Mouse (Mus musculus): ENCODE measurements around the gene Ddx54. TPM values are rescaled to one million over a fixed set of nuclear protein-coding genes. Genes with fewer than 3 reads are reported as not detected.

Gene Ddx54
- polyA plus RNA-seq, 1 experiment from 2014 or later, result 29.8 TPM

DNA sequence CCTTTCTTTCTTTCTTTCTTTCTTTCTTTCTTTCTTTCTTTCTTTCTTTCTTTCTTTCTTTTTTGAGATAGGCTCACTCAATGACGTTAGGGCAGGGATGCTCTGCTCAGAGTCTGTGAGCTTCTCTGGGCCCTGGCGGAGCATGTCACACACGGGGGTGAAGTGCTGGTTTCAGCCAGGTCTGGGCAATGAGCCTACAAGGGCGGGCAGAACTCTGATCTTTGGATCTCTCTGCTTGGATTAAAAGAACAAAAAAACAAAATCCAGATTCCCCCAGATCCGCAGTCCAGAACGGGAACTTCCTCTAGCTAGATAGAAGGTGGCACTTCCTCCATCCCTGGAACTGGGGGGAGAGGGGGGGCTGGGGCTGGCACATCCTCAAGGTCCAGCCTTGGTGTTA is 33.3 kb downstream of the Ddx54 start:
- WGBS, result 58% methylated on average over 6 of the region's 6 CpGs
- H3K36me3 ChIP-seq (replicated peaks; ENCODE audit: control insufficient read depth, insufficient read depth), result no peaks in the 10 kb centered on the region

DNA sequence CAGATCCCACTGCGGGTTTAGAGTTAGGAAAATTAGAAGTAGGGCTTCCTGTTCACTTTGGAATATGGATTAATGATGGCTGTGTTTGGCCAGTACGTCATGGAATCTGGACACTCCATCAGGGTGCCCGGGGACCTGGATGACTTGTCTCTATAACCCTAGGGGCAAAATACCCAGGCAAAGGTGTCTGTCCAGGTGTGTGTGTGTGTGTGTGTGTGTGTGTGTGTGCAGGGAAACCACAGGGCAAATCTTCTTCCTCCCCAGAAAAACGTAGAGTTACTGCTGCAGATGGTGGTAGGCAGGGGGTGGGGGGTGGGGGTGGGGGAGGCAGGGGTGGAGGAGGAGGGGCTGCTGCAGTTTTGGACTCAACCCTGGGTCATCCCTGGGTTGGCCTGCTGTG is 34.8 kb downstream of the Ddx54 start:
- peaks cover 49% of the 10 kb centered on the region for H3K27me3 ChIP-seq (ENCODE audit: control insufficient read depth, insufficient read depth, low read length)
- H3K4me2 ChIP-seq (replicated peaks), result no peak overlapping the region
- H3K4me3 ChIP-seq (replicated peaks; ENCODE audit: low read length), result no peak overlapping the region
- H3K27ac ChIP-seq, result no peak overlapping the region
- H3K9ac ChIP-seq, result no peak overlapping the region
- H3K36me3 ChIP-seq (replicated peaks; ENCODE audit: control insufficient read depth, insufficient read depth), result no peaks in the 10 kb centered on the region
- no peak for ATAC-seq (ENCODE audit: low FRiP score)
- H3K9me3 ChIP-seq (ENCODE audit: control insufficient read depth, low read length), result no peaks in the 10 kb centered on the region
- 78% methylated on average over 4 of the region's 4 CpGs for WGBS
- 0 out of 2 replicates have a peak, but pooled peaks cover 4% of the 10 kb centered on the region for H3K4me1 ChIP-seq (replicated peaks; ENCODE audit: control insufficient read depth, insufficient read depth, low read length)
- no peak for DNase-seq (ENCODE audit: low spot score)

More for the DNA sequence above, 33.3 kb downstream of the Ddx54 start:
- Histone ChIP-seq H3K4me2 (replicated peaks) (no peak overlapping the region), H3K4me3 (replicated peaks; ENCODE audit: low read length) (no peak overlapping the region), H3K9me3 (ENCODE audit: control insufficient read depth, low read length) (no peaks in the 10 kb centered on the region), H3K4me1 (replicated peaks; ENCODE audit: control insufficient read depth, insufficient read depth, low read length) (0 out of 2 replicates have a peak, but pooled peaks cover 4% of the 10 kb centered on the region), H3K9ac (no peak overlapping the region), H3K27me3 (ENCODE audit: control insufficient read depth, insufficient read depth, low read length) (peaks cover 44% of the 10 kb centered on the region), H3K27ac (no peak overlapping the region)
- no peak for DNase-seq (ENCODE audit: low spot score)
- ATAC-seq (ENCODE audit: low FRiP score), result no peak

DNA sequence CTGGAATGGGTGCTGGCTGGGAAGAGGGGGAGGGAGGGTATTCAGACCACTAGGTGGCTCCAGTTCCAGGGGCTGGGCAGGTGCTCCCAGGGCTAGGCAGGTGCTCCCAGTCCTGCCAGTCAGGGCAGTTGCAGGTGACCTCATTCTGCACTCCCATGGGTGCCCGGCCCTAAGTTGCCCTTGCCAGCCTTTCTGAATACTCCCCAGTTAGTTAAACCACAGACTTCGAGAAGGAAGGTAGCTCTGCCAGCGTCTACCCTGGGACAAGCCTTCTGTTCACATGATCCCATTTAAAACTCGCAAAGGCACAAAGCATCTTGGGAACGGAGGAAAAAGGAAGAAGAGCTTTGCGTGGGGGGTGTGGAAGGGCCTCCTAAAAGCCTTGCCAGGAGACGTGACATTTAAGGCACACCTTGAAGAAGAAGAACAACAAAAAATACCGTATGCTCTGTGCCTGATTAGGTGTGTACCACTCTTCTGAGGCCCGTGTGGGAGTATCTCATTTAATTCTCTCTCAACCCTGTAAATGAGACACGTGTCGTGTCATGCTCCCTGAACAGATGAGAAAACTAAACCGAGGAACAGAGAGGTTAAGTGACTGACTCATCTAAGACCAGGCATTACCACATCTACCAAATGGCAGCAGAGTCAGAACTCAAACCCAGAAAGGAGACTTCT is 35.4 kb downstream of the Ddx54 start:
- H3K36me3 ChIP-seq (replicated peaks; ENCODE audit: control insufficient read depth, insufficient read depth), result no peaks in the 10 kb centered on the region
- H3K9ac ChIP-seq, result no peak overlapping the region
- 47% methylated on average over 12 of the region's 12 CpGs for WGBS
- ATAC-seq (ENCODE audit: low FRiP score) (no peak), DNase-seq (ENCODE audit: low spot score) (no peak)
- no peak overlapping the region for H3K4me2 ChIP-seq (replicated peaks)
- no peaks in the 10 kb centered on the region for H3K9me3 ChIP-seq (ENCODE audit: control insufficient read depth, low read length)
- no peak overlapping the region for H3K27ac ChIP-seq
- H3K4me3 ChIP-seq (replicated peaks; ENCODE audit: low read length), result no peak overlapping the region
- H3K27me3 ChIP-seq (ENCODE audit: control insufficient read depth, insufficient read depth, low read length), result peaks cover 49% of the 10 kb centered on the region
- 0 out of 2 replicates have a peak, but pooled peaks cover 4% of the 10 kb centered on the region for H3K4me1 ChIP-seq (replicated peaks; ENCODE audit: control insufficient read depth, insufficient read depth, low read length)

DNA sequence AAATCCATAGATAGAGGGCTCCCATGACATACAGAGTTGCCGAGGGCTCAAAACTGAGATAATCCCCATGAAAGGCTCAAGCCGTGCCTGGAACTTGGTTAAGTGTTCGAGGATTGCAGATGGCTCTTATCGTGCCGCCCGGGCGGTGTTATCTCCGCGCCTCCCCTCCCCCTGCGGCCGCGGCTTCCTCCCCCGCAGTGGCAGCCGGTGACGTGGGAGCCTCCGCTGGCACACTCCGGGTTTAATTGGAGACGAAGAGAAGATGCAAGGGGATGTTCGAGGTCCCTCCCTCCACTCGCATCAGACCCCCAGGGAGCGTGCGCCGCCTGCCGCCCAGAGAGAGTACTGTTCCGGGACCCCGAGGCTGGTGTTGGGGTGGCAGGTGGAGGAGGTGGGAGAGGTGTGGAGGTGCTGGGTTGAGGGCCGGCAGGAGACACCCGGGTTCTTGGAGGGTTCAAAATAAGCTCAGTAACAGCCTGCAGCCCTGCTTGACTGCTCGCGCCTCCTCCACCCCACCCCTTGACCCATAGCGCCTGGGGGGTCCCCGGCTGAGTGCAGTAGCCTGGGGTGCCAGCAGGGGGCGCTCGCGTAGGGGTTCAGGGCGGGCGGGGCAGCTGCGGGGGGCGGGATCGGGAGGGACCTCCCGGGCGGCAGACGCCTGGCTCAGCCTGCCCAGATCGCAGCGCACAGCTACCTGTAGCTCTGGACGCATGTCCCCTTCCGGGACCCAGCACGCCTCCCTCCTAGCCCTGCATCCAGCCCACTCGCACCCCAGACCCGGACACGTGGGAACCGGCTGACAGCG is 36.2 kb downstream of the Ddx54 start, which contains the start of gene Rasal1:
Gene Rasal1 (plus strand): TSS at position 244 of the 805 bp plus-strand sequence.
- DNase-seq (ENCODE audit: low spot score), result no peak
- H3K4me1 ChIP-seq (replicated peaks; ENCODE audit: control insufficient read depth, insufficient read depth, low read length), result 0 out of 2 replicates have a peak, but pooled peaks cover 4% of the 10 kb centered on the region
- no peaks in the 10 kb centered on the region for H3K36me3 ChIP-seq (replicated peaks; ENCODE audit: control insufficient read depth, insufficient read depth)
- peak within 1 kb of the TSS; percentile 35 for H3K4me2 ChIP-seq (replicated peaks)
- no peak within 1 kb of the TSS for H3K9ac ChIP-seq
- H3K9me3 ChIP-seq (ENCODE audit: control insufficient read depth, low read length), result no peaks in the 10 kb centered on the region
- peak within 1 kb of the TSS; percentile 19 for H3K4me3 ChIP-seq (replicated peaks; ENCODE audit: low read length)
- ATAC-seq (ENCODE audit: low FRiP score), result no peak
- WGBS, result 1% methylated on average over 52 of the region's 53 CpGs
- H3K27ac ChIP-seq, result no peak within 1 kb of the TSS
- H3K27me3 ChIP-seq (ENCODE audit: control insufficient read depth, insufficient read depth, low read length), result peaks cover 49% of the 10 kb centered on the region

DNA sequence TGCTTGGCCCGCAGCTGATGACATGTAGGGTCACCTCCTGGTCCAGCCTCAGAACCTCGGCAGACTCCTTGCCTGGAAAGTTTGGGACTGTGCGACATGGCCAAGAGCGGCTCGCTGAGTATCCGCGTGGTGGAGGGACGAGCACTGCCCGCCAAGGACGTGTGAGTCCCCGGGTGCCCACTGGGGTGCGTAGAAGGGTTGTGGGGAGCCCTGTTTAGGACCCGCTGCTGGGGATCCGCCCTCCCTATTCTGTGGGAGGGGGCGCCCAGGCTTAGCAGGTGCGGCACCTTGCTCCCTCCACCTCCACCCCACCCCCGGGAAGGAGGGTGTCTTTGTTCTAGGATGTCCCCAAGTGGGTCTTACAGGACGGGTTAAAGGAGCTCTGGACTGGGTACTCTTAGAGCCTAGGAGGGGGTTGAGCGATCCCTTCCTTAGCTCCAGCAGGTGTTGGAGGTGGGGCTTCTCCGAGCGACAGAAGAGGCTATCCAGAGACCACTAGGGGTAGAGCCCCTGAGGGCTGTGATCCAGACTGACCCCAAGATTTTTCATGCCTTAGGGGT is 36.9 kb downstream of the Ddx54 start:
- Histone ChIP-seq H3K4me3 (replicated peaks; ENCODE audit: low read length) (peak overlapping the region; percentile 19; the same call in 1 of the 2 replicates), H3K27me3 (ENCODE audit: control insufficient read depth, insufficient read depth, low read length) (peaks cover 46% of the 10 kb centered on the region)
- ATAC-seq (ENCODE audit: low FRiP score), result no peak

DNA sequence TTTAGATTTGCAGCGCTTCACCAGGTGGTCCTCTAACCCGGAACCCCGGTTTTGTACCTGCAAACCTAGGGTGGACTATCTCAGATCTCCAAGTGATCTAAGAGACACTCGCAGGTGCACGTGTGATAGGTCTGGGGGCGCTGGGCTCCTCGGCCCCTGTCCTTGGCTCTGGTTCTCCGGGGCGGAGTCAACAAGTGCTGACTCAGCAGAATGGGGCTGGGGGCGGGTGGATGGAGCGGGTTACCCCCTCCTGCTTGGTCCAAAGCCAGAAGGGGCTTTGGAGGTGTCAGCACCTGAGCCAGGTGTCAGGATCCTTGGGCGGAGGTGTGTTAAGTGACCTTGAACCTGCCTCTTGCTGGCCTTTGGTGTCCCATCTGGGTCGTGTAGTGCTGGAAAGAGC is 37.4 kb downstream of the Ddx54 start:
- no peak overlapping the region for H3K27ac ChIP-seq
- H3K4me2 ChIP-seq (replicated peaks), result no peak overlapping the region
- H3K36me3 ChIP-seq (replicated peaks; ENCODE audit: control insufficient read depth, insufficient read depth), result no peaks in the 10 kb centered on the region
- ATAC-seq (ENCODE audit: low FRiP score) (no peak), DNase-seq (ENCODE audit: low spot score) (no peak)
- H3K4me1 ChIP-seq (replicated peaks; ENCODE audit: control insufficient read depth, insufficient read depth, low read length), result 0 out of 2 replicates have a peak, but pooled peaks cover 4% of the 10 kb centered on the region
- no peak overlapping the region for H3K9ac ChIP-seq
- no peak overlapping the region for H3K4me3 ChIP-seq (replicated peaks; ENCODE audit: low read length)
- 23% methylated on average over 13 of the region's 13 CpGs for WGBS
- peaks cover 46% of the 10 kb centered on the region for H3K27me3 ChIP-seq (ENCODE audit: control insufficient read depth, insufficient read depth, low read length)
- H3K9me3 ChIP-seq (ENCODE audit: control insufficient read depth, low read length), result no peaks in the 10 kb centered on the region

More for the DNA sequence above, 36.9 kb downstream of the Ddx54 start:
- WGBS, result 4% methylated on average over 20 of the region's 21 CpGs
- H3K9ac ChIP-seq, result no peak overlapping the region
- H3K4me1 ChIP-seq (replicated peaks; ENCODE audit: control insufficient read depth, insufficient read depth, low read length), result 0 out of 2 replicates have a peak, but pooled peaks cover 4% of the 10 kb centered on the region
- no peaks in the 10 kb centered on the region for H3K36me3 ChIP-seq (replicated peaks; ENCODE audit: control insufficient read depth, insufficient read depth)
- no peak overlapping the region for H3K27ac ChIP-seq
- DNase-seq (ENCODE audit: low spot score), result no peak
- no peaks in the 10 kb centered on the region for H3K9me3 ChIP-seq (ENCODE audit: control insufficient read depth, low read length)
- H3K4me2 ChIP-seq (replicated peaks), result peak overlapping the region; percentile 35

DNA sequence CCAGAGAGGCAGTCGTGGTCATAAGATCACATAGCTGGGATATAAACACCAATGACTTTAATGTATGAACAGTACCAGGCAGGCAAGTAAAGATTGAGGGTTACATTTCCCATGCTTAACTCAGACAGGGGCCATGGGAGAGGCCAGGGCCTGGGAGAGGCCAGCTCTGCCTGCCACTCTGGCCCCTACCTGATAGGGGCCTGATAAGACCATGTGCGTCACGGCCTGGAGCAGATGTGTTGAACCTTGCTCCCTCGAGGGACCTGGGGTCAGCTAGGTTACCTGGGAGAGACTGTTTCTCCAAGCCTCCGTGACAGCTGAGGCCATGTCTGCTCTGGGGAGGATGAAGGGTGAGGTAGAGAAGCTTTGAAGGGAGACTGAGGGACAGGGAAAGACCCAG is 38.7 kb downstream of the Ddx54 start:
- Histone ChIP-seq H3K36me3 (replicated peaks; ENCODE audit: control insufficient read depth, insufficient read depth) (no peaks in the 10 kb centered on the region), H3K4me3 (replicated peaks; ENCODE audit: low read length) (no peak overlapping the region), H3K4me2 (replicated peaks) (no peak overlapping the region), H3K9ac (no peak overlapping the region), H3K4me1 (replicated peaks; ENCODE audit: control insufficient read depth, insufficient read depth, low read length) (0 out of 2 replicates have a peak, but pooled peaks cover 4% of the 10 kb centered on the region), H3K27me3 (ENCODE audit: control insufficient read depth, insufficient read depth, low read length) (peaks cover 46% of the 10 kb centered on the region), H3K27ac (no peak overlapping the region), H3K9me3 (ENCODE audit: control insufficient read depth, low read length) (no peaks in the 10 kb centered on the region)
- DNase-seq (ENCODE audit: low spot score) (no peak), ATAC-seq (ENCODE audit: low FRiP score) (no peak)
- WGBS, result 86% methylated on average over 5 of the region's 5 CpGs

DNA sequence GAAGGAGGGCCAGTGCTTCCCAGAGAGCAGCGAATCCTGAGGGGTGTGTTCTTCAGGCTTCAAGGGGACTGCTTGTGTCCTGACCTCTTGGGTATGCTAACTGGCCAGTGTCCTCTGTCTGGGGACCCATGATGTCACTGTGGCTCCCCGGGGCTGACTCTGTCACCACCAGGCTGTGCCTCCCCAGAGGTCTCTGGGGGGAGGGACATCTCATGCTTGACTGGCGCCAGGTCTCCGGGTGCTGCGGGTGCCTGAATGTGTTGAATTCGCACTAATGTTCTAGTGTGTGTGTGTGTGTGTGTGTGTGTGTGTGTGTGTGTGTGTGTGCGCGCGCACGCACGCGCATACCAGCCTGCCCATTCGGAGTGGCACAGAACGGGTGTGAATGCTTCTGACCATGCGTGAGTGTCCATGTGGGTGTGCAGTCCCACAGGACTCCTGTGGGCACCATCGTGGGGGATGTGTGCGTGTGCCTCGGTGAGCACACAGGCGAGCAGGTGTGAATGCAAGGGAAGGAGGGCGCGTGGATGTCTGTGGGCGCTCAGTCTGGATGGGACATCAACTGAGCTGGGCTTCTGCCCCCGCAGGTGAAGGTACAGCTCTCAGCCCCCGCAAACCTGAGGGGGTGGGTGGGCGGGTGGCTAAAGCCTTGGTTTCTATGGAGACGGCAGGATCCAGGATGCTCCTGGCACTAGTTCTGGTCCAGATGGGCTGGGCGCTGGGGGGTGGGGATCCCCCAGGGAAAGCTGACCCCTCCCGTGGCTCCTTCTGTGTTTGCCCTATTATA is 40.6 kb downstream of the Ddx54 start:
- ATAC-seq (ENCODE audit: low FRiP score) (no peak), DNase-seq (ENCODE audit: low spot score) (no peak)
- Histone ChIP-seq H3K9ac (no peak overlapping the region), H3K36me3 (replicated peaks; ENCODE audit: control insufficient read depth, insufficient read depth) (no peaks in the 10 kb centered on the region), H3K27me3 (ENCODE audit: control insufficient read depth, insufficient read depth, low read length) (peaks cover 32% of the 10 kb centered on the region), H3K27ac (no peak overlapping the region), H3K4me2 (replicated peaks) (no peak overlapping the region), H3K4me3 (replicated peaks; ENCODE audit: low read length) (no peak overlapping the region), H3K9me3 (ENCODE audit: control insufficient read depth, low read length) (no peaks in the 10 kb centered on the region), H3K4me1 (replicated peaks; ENCODE audit: control insufficient read depth, insufficient read depth, low read length) (0 out of 2 replicates have a peak, but pooled peaks cover 4% of the 10 kb centered on the region)
- 79% methylated on average over 28 of the region's 28 CpGs for WGBS
